Mouse (Mus musculus): Measurements from ENCODE around the gene Chtop. TPM values are rescaled to one million over a fixed set of nuclear protein-coding genes. Genes with fewer than 3 reads are reported as not detected.

Gene Chtop
- polyA plus RNA-seq, 1 experiment from 2014 or later = 125 TPM

GRCm38 (mm10) chr3:90531713-90532112 lies 22.4 kb upstream of the Chtop start:
- Histone ChIP-seq H3K4me1 (replicated peaks; ENCODE audit: control insufficient read depth, insufficient read depth, low read length) (peaks cover 8% of the 10 kb centered on the region), H3K4me2 (ENCODE audit: low read depth, low read length) (no peak overlapping the region), H3K27ac (ENCODE audit: low read length) (no peak overlapping the region), H3K9ac (ENCODE audit: low read length) (no peak overlapping the region), H3K4me3 (ENCODE audit: low read length) (no peak overlapping the region), H3K36me3 (ENCODE audit: control insufficient read depth, insufficient read depth, low read length) (no peaks in the 10 kb centered on the region), H3K27me3 (ENCODE audit: control insufficient read depth, insufficient read depth, low read depth, low read length) (no peaks in the 10 kb centered on the region), H3K9me3 (ENCODE audit: control insufficient read depth, low read length) (no peaks in the 10 kb centered on the region)
- no peak for ATAC-seq (ENCODE audit: low read depth)
- whole genome bisulfite sequencing = 48% methylated on average over 5 of the region's 5 CpGs

GRCm38 (mm10) chr3:90527291-90527873 lies 18.1 kb upstream of the Chtop start:
- H3K36me3 ChIP-seq (ENCODE audit: control insufficient read depth, insufficient read depth, low read length) = no peaks in the 10 kb centered on the region
- H3K27me3 ChIP-seq (ENCODE audit: control insufficient read depth, insufficient read depth, low read depth, low read length) = no peaks in the 10 kb centered on the region
- peak overlapping the region; percentile 11; the same call in 1 of the 2 replicates for H3K4me3 ChIP-seq (ENCODE audit: low read length)
- H3K9ac ChIP-seq (ENCODE audit: low read length) = 0 out of 2 replicates have a peak overlapping the region, but pooled peaks have one; percentile 29
- ATAC-seq (ENCODE audit: low read depth) = peak; percentile 32
- H3K4me2 ChIP-seq (ENCODE audit: low read depth, low read length) = 0 out of 2 replicates have a peak overlapping the region, but pooled peaks have one; percentile 41
- 71% methylated on average over 7 of the region's 7 CpGs for WGBS
- no peaks in the 10 kb centered on the region for H3K9me3 ChIP-seq (ENCODE audit: control insufficient read depth, low read length)
- peaks cover 14% of the 10 kb centered on the region for H3K4me1 ChIP-seq (replicated peaks; ENCODE audit: control insufficient read depth, insufficient read depth, low read length)
- H3K27ac ChIP-seq (ENCODE audit: low read length) = peak overlapping the region; percentile 6; the same call in 1 of the 2 replicates

GRCm38 (mm10) chr3:90526580-90526979 lies 17.3 kb upstream of the Chtop start, which contains the start of gene S100a14:
TSS of gene S100a14 (plus strand) at chr3:90526856.
- no peaks in the 10 kb centered on the region for H3K36me3 ChIP-seq (ENCODE audit: control insufficient read depth, insufficient read depth, low read length)
- H3K27ac ChIP-seq (ENCODE audit: low read length) = peak within 1 kb of the TSS; percentile 69
- H3K4me3 ChIP-seq (ENCODE audit: low read length) = peak within 1 kb of the TSS; percentile 11; the same call in 1 of the 2 replicates
- H3K9ac ChIP-seq (ENCODE audit: low read length) = 0 out of 2 replicates have a peak within 1 kb of the TSS, but pooled peaks have one; percentile 29
- WGBS = 29% methylated on average over 5 of the region's 5 CpGs
- H3K27me3 ChIP-seq (ENCODE audit: control insufficient read depth, insufficient read depth, low read depth, low read length) = no peaks in the 10 kb centered on the region
- H3K9me3 ChIP-seq (ENCODE audit: control insufficient read depth, low read length) = no peaks in the 10 kb centered on the region
- ATAC-seq (ENCODE audit: low read depth) = peak; percentile 94
- peaks cover 14% of the 10 kb centered on the region for H3K4me1 ChIP-seq (replicated peaks; ENCODE audit: control insufficient read depth, insufficient read depth, low read length)
- H3K4me2 ChIP-seq (ENCODE audit: low read depth, low read length) = peak within 1 kb of the TSS; percentile 41

- Histone ChIP-seq H3K27ac (ENCODE audit: low read length) (peak overlapping the region; percentile 43), H3K9ac (ENCODE audit: low read length) (no peak overlapping the region), H3K27me3 (ENCODE audit: control insufficient read depth, insufficient read depth, low read depth, low read length) (no peaks in the 10 kb centered on the region), H3K4me2 (ENCODE audit: low read depth, low read length) (no peak overlapping the region), H3K9me3 (ENCODE audit: control insufficient read depth, low read length) (no peaks in the 10 kb centered on the region), H3K4me1 (replicated peaks; ENCODE audit: control insufficient read depth, insufficient read depth, low read length) (peaks cover 14% of the 10 kb centered on the region), H3K4me3 (ENCODE audit: low read length) (no peak overlapping the region), H3K36me3 (ENCODE audit: control insufficient read depth, insufficient read depth, low read length) (no peaks in the 10 kb centered on the region)
- peak; percentile 36 for ATAC-seq (ENCODE audit: low read depth)
- 66% methylated on average over 2 of the region's 2 CpGs for WGBS
Observed at GRCm38 (mm10) chr3:90526076-90526475, 16.8 kb upstream of the Chtop start.

GRCm38 (mm10) chr3:90525421-90525820 lies 16.1 kb upstream of the Chtop start:
- 54% methylated on average over 4 of the region's 4 CpGs for WGBS
- no peak for ATAC-seq (ENCODE audit: low read depth)

GRCm38 (mm10) chr3:90517711-90518110 lies 8.4 kb upstream of the Chtop start:
- no peaks in the 10 kb centered on the region for H3K9me3 ChIP-seq (ENCODE audit: control insufficient read depth, low read length)
- no peak overlapping the region for H3K4me2 ChIP-seq (ENCODE audit: low read depth, low read length)
- WGBS = 67% methylated on average over 4 of the region's 4 CpGs
- H3K9ac ChIP-seq (ENCODE audit: low read length) = no peak overlapping the region
- ATAC-seq (ENCODE audit: low read depth) = no peak
- no peaks in the 10 kb centered on the region for H3K36me3 ChIP-seq (ENCODE audit: control insufficient read depth, insufficient read depth, low read length)
- H3K4me3 ChIP-seq (ENCODE audit: low read length) = no peak overlapping the region
- no peaks in the 10 kb centered on the region for H3K27me3 ChIP-seq (ENCODE audit: control insufficient read depth, insufficient read depth, low read depth, low read length)
- H3K4me1 ChIP-seq (replicated peaks; ENCODE audit: control insufficient read depth, insufficient read depth, low read length) = peaks cover 12% of the 10 kb centered on the region
- H3K27ac ChIP-seq (ENCODE audit: low read length) = no peak overlapping the region

More at GRCm38 (mm10) chr3:90525421-90525820, 16.1 kb upstream of the Chtop start:
- Histone ChIP-seq H3K9ac (ENCODE audit: low read length) (no peak overlapping the region), H3K4me3 (ENCODE audit: low read length) (no peak overlapping the region), H3K36me3 (ENCODE audit: control insufficient read depth, insufficient read depth, low read length) (no peaks in the 10 kb centered on the region), H3K9me3 (ENCODE audit: control insufficient read depth, low read length) (no peaks in the 10 kb centered on the region), H3K4me2 (ENCODE audit: low read depth, low read length) (no peak overlapping the region), H3K27me3 (ENCODE audit: control insufficient read depth, insufficient read depth, low read depth, low read length) (no peaks in the 10 kb centered on the region), H3K4me1 (replicated peaks; ENCODE audit: control insufficient read depth, insufficient read depth, low read length) (peaks cover 14% of the 10 kb centered on the region), H3K27ac (ENCODE audit: low read length) (peak overlapping the region; percentile 43; the same call in 1 of the 2 replicates)

GRCm38 (mm10) chr3:90515789-90516188 lies 6.5 kb upstream of the Chtop start:
- no peak overlapping the region for H3K27ac ChIP-seq (ENCODE audit: low read length)
- no peaks in the 10 kb centered on the region for H3K9me3 ChIP-seq (ENCODE audit: control insufficient read depth, low read length)
- H3K4me3 ChIP-seq (ENCODE audit: low read length) = no peak overlapping the region
- WGBS = 82% methylated on average over 4 of the region's 4 CpGs
- no peak overlapping the region for H3K4me2 ChIP-seq (ENCODE audit: low read depth, low read length)
- no peaks in the 10 kb centered on the region for H3K27me3 ChIP-seq (ENCODE audit: control insufficient read depth, insufficient read depth, low read depth, low read length)
- H3K4me1 ChIP-seq (replicated peaks; ENCODE audit: control insufficient read depth, insufficient read depth, low read length) = peaks cover 12% of the 10 kb centered on the region
- ATAC-seq (ENCODE audit: low read depth) = no peak
- H3K9ac ChIP-seq (ENCODE audit: low read length) = no peak overlapping the region
- no peaks in the 10 kb centered on the region for H3K36me3 ChIP-seq (ENCODE audit: control insufficient read depth, insufficient read depth, low read length)

- H3K27me3 ChIP-seq (ENCODE audit: control insufficient read depth, insufficient read depth, low read depth, low read length) = no peaks in the 10 kb centered on the region
- peak overlapping the region; percentile 76 for H3K4me2 ChIP-seq (ENCODE audit: low read depth, low read length)
- H3K27ac ChIP-seq (ENCODE audit: low read length) = peak overlapping the region; percentile 58; the same call in 1 of the 2 replicates
- no peaks in the 10 kb centered on the region for H3K36me3 ChIP-seq (ENCODE audit: control insufficient read depth, insufficient read depth, low read length)
- H3K4me3 ChIP-seq (ENCODE audit: low read length) = peak overlapping the region; percentile 57
- H3K9me3 ChIP-seq (ENCODE audit: control insufficient read depth, low read length) = no peaks in the 10 kb centered on the region
- 25% methylated on average over 1 of the region's 1 CpGs for WGBS
- ATAC-seq (ENCODE audit: low read depth) = no peak; the same call in 1 of the 2 replicates
- peaks cover 12% of the 10 kb centered on the region for H3K4me1 ChIP-seq (replicated peaks; ENCODE audit: control insufficient read depth, insufficient read depth, low read length)
- H3K9ac ChIP-seq (ENCODE audit: low read length) = peak overlapping the region; percentile 66
Observed at GRCm38 (mm10) chr3:90515242-90515641, 5.9 kb upstream of the Chtop start.

GRCm38 (mm10) chr3:90514691-90515090 lies 5.4 kb upstream of the Chtop start:
- H3K27me3 ChIP-seq (ENCODE audit: control insufficient read depth, insufficient read depth, low read depth, low read length) = no peaks in the 10 kb centered on the region
- H3K36me3 ChIP-seq (ENCODE audit: control insufficient read depth, insufficient read depth, low read length) = no peaks in the 10 kb centered on the region
- ATAC-seq (ENCODE audit: low read depth) = peak; percentile 89
- H3K4me2 ChIP-seq (ENCODE audit: low read depth, low read length) = peak overlapping the region; percentile 76
- peak overlapping the region; percentile 57 for H3K4me3 ChIP-seq (ENCODE audit: low read length)
- H3K9ac ChIP-seq (ENCODE audit: low read length) = peak overlapping the region; percentile 66
- H3K9me3 ChIP-seq (ENCODE audit: control insufficient read depth, low read length) = no peaks in the 10 kb centered on the region
- H3K27ac ChIP-seq (ENCODE audit: low read length) = peak overlapping the region; percentile 58
- WGBS = 0% methylated on average over 10 of the region's 10 CpGs
- H3K4me1 ChIP-seq (replicated peaks; ENCODE audit: control insufficient read depth, insufficient read depth, low read length) = peaks cover 13% of the 10 kb centered on the region
